Mouse (Mus musculus): ENCODE measurements around the gene Ankrd16. TPM values are rescaled to one million over a fixed set of nuclear protein-coding genes. Genes with fewer than 3 reads are reported as not detected.

Gene Ankrd16
- polyA plus RNA-seq (2016; fragmentation: Nextera tagmentation; extraction: Ambion mirVana): 45.3 and 51.2 TPM in 2 replicates

- H3K27me3 ChIP-seq (ENCODE audit: low read depth, poor library complexity, severe bottlenecking): no peaks in the 10 kb centered on the region
- no peaks in the 10 kb centered on the region for H3K9me3 ChIP-seq (replicated peaks)
- under 1% methylated on average over 73 of the region's 73 CpGs for WGBS
- peak; percentile 100 for DNase-seq (ENCODE audit: low spot score)
- H3K4me1 ChIP-seq: peaks cover 37% of the 10 kb centered on the region
- H3K27ac ChIP-seq (replicated peaks): peak within 1 kb of the TSS; percentile 94
- peaks cover 29% of the 10 kb centered on the region for H3K36me3 ChIP-seq
- H3K4me3 ChIP-seq: peak within 1 kb of the TSS; percentile 78
Observed at GRCm38 (mm10) chr2:11777091-11778068, at the start of gene Ankrd16, which contains the start of gene Fbh1. Ankrd16 (plus strand) TSS chr2:11777876. Fbh1 (minus strand) TSS chr2:11777582.

- 65% methylated on average over 3 of the region's 3 CpGs for WGBS
Observed at GRCm38 (mm10) chr2:11729091-11729490, 48.6 kb upstream of the Ankrd16 start.

DNA sequence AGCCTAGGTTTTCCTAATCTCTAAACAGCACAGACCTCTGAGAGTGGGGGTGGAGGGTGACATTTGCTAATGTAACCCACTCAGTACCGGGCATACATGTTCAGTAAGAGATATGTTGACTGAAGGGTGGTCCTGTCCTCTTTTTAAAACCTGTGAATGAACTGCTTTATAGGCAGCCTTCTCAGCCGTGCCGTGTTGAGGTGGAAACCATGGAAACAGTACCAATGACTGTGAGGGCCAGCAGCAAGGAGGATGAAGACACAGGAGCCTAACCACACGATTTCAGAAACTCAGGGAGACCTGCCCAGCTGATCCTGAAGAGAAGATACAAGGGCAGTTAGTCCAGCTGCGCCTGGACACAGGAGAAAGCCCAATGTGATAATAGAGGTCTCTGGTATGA is 44.7 kb upstream of the Ankrd16 start:
- WGBS: 80% methylated on average over 5 of the region's 5 CpGs
- Histone ChIP-seq H3K27me3 (ENCODE audit: low read depth, poor library complexity, severe bottlenecking) (no peaks in the 10 kb centered on the region), H3K27ac (replicated peaks) (no peak overlapping the region), H3K4me1 (no peaks in the 10 kb centered on the region), H3K9me3 (replicated peaks) (no peaks in the 10 kb centered on the region), H3K36me3 (peaks cover 2% of the 10 kb centered on the region; the same call in 1 of the 2 replicates), H3K4me3 (no peak overlapping the region)
- DNase-seq (ENCODE audit: low spot score): no peak

More at GRCm38 (mm10) chr2:11729091-11729490, 48.6 kb upstream of the Ankrd16 start:
- Histone ChIP-seq H3K9me3 (replicated peaks) (no peaks in the 10 kb centered on the region), H3K27me3 (ENCODE audit: low read depth, poor library complexity, severe bottlenecking) (no peaks in the 10 kb centered on the region), H3K36me3 (no peaks in the 10 kb centered on the region), H3K27ac (replicated peaks) (no peak overlapping the region), H3K4me3 (no peak overlapping the region), H3K4me1 (no peaks in the 10 kb centered on the region)
- no peak for DNase-seq (ENCODE audit: low spot score)

DNA sequence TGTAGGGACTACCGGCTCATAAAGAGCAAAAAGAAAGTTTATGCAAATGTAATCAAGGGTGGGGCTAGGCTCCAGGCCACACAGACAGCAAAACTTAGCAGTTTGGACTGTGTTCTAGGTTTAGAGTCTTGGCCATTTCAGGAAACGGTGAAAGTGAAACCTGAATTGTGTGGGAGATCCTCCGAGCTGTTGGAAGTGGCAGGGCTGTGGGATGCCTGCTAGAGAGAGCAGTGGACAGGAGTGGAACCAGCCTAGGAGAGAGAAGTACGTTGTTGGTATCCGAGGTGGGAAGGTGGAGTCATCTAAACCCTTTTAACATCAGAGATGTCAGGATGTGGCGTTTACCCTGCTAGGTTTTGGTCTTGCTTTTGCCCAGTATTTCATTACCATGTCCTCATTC is 41.8 kb upstream of the Ankrd16 start:
- Histone ChIP-seq H3K27ac (replicated peaks) (no peak overlapping the region), H3K4me1 (no peaks in the 10 kb centered on the region), H3K27me3 (ENCODE audit: low read depth, poor library complexity, severe bottlenecking) (no peaks in the 10 kb centered on the region), H3K36me3 (peaks cover 28% of the 10 kb centered on the region), H3K4me3 (no peak overlapping the region), H3K9me3 (replicated peaks) (no peaks in the 10 kb centered on the region)
- no peak for DNase-seq (ENCODE audit: low spot score)
- WGBS: 94% methylated on average over 6 of the region's 6 CpGs

- DNase-seq (ENCODE audit: low spot score): no peak
- 87% methylated on average over 3 of the region's 3 CpGs for WGBS
- Histone ChIP-seq H3K36me3 (peaks cover 57% of the 10 kb centered on the region), H3K27me3 (ENCODE audit: low read depth, poor library complexity, severe bottlenecking) (no peaks in the 10 kb centered on the region), H3K4me3 (no peak overlapping the region), H3K27ac (replicated peaks) (no peak overlapping the region), H3K4me1 (no peaks in the 10 kb centered on the region), H3K9me3 (replicated peaks) (no peaks in the 10 kb centered on the region)
Observed at GRCm38 (mm10) chr2:11738794-11739193, 38.9 kb upstream of the Ankrd16 start.

GRCm38 (mm10) chr2:11739516-11740051 is 38.1 kb upstream of the Ankrd16 start:
- no peak for DNase-seq (ENCODE audit: low spot score)
- no peak overlapping the region for H3K27ac ChIP-seq (replicated peaks)
- no peak overlapping the region for H3K4me3 ChIP-seq
- H3K36me3 ChIP-seq: peaks cover 65% of the 10 kb centered on the region
- H3K27me3 ChIP-seq (ENCODE audit: low read depth, poor library complexity, severe bottlenecking): no peaks in the 10 kb centered on the region
- 92% methylated on average over 4 of the region's 4 CpGs for WGBS
- H3K4me1 ChIP-seq: no peaks in the 10 kb centered on the region
- H3K9me3 ChIP-seq (replicated peaks): no peaks in the 10 kb centered on the region

GRCm38 (mm10) chr2:11762541-11762940 is 15.1 kb upstream of the Ankrd16 start:
- peaks cover 100% of the 10 kb centered on the region for H3K36me3 ChIP-seq
- WGBS: 92% methylated on average over 4 of the region's 4 CpGs
- no peak for DNase-seq (ENCODE audit: low spot score)

DNA sequence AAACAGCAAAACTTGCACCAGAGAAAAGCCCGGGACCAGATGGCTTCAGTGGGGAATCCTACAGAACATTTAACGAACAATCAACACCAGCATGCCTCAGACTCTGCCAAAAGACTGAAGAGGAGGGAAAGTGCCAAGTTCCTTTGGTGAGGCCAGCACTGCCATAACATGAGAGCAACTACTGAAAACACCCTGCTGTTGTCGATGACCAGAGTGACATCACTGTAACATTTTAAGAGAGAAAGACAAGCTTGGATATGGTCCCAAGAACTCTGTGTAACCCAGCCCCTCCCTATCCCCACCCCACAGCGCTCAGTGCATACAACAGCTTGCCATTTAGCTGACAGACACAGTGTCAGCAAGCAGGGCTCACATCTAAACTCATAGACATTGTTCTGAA is 12.0 kb upstream of the Ankrd16 start:
- H3K36me3 ChIP-seq: peaks cover 90% of the 10 kb centered on the region
- 90% methylated on average over 4 of the region's 4 CpGs for WGBS
- H3K27me3 ChIP-seq (ENCODE audit: low read depth, poor library complexity, severe bottlenecking): no peaks in the 10 kb centered on the region
- H3K9me3 ChIP-seq (replicated peaks): no peaks in the 10 kb centered on the region
- DNase-seq (ENCODE audit: low spot score): no peak
- H3K4me1 ChIP-seq: no peaks in the 10 kb centered on the region
- H3K4me3 ChIP-seq: no peak overlapping the region
- H3K27ac ChIP-seq (replicated peaks): no peak overlapping the region

More at GRCm38 (mm10) chr2:11762541-11762940, 15.1 kb upstream of the Ankrd16 start:
- no peaks in the 10 kb centered on the region for H3K4me1 ChIP-seq
- H3K27ac ChIP-seq (replicated peaks): no peak overlapping the region
- no peaks in the 10 kb centered on the region for H3K27me3 ChIP-seq (ENCODE audit: low read depth, poor library complexity, severe bottlenecking)
- no peak overlapping the region for H3K4me3 ChIP-seq
- no peaks in the 10 kb centered on the region for H3K9me3 ChIP-seq (replicated peaks)

DNA sequence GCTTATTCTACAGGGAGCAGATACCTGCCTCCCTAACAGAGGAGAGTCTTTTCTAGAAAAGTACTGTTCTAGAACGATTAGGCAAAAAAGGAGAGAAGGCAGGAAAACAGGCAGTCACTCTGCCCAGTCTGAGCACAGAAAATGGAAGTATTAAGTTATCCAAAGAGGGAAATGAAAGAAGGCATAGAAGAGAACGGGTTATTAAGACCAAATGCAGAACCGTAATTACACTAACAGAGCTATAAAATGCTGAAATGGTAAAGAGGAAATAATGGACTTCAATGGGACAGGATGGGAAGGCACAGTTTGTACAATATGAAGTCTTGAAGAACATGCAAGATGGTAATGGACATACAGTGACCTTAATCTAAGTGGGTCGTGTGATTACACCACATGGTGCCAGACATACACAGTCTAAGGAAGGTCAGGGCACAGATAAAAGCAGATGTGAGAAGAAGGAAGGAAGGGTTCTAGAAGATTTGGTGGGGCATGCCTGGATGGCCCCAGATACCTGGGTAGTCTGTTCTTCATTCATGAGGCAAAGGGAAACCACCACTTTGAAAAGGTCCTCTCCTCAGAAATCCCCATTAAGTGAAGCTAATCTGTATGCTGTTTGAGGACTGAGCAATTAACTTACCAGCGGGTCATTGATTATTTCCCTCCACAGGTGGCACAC is 11.1 kb upstream of the Ankrd16 start:
- no peak overlapping the region for H3K4me3 ChIP-seq
- no peaks in the 10 kb centered on the region for H3K27me3 ChIP-seq (ENCODE audit: low read depth, poor library complexity, severe bottlenecking)
- no peaks in the 10 kb centered on the region for H3K9me3 ChIP-seq (replicated peaks)
- 78% methylated on average over 5 of the region's 5 CpGs for WGBS
- H3K27ac ChIP-seq (replicated peaks): no peak overlapping the region
- H3K4me1 ChIP-seq: no peaks in the 10 kb centered on the region
- DNase-seq (ENCODE audit: low spot score): no peak
- H3K36me3 ChIP-seq: peaks cover 80% of the 10 kb centered on the region

- WGBS: 84% methylated on average over 10 of the region's 10 CpGs
- Histone ChIP-seq H3K4me1 (no peaks in the 10 kb centered on the region), H3K27me3 (ENCODE audit: low read depth, poor library complexity, severe bottlenecking) (no peaks in the 10 kb centered on the region), H3K27ac (replicated peaks) (no peak overlapping the region), H3K36me3 (peaks cover 75% of the 10 kb centered on the region), H3K4me3 (no peak overlapping the region), H3K9me3 (replicated peaks) (no peaks in the 10 kb centered on the region)
- no peak for DNase-seq (ENCODE audit: low spot score)
Observed at GRCm38 (mm10) chr2:11767161-11767545, 10.5 kb upstream of the Ankrd16 start.

GRCm38 (mm10) chr2:11771701-11772100 is 6.0 kb upstream of the Ankrd16 start:
- WGBS: 90% methylated on average over 4 of the region's 4 CpGs
- H3K27ac ChIP-seq (replicated peaks): no peak overlapping the region
- H3K4me3 ChIP-seq: no peak overlapping the region
- peaks cover 17% of the 10 kb centered on the region for H3K4me1 ChIP-seq
- no peaks in the 10 kb centered on the region for H3K9me3 ChIP-seq (replicated peaks)
- H3K36me3 ChIP-seq: peaks cover 29% of the 10 kb centered on the region
- DNase-seq (ENCODE audit: low spot score): no peak
- no peaks in the 10 kb centered on the region for H3K27me3 ChIP-seq (ENCODE audit: low read depth, poor library complexity, severe bottlenecking)

GRCm38 (mm10) chr2:11772401-11772800 is 5.3 kb upstream of the Ankrd16 start:
- no peaks in the 10 kb centered on the region for H3K9me3 ChIP-seq (replicated peaks)
- no peak overlapping the region for H3K4me3 ChIP-seq
- 85% methylated on average over 4 of the region's 4 CpGs for WGBS
- H3K27ac ChIP-seq (replicated peaks): no peak overlapping the region
- H3K4me1 ChIP-seq: peaks cover 20% of the 10 kb centered on the region
- H3K36me3 ChIP-seq: peaks cover 22% of the 10 kb centered on the region
- H3K27me3 ChIP-seq (ENCODE audit: low read depth, poor library complexity, severe bottlenecking): no peaks in the 10 kb centered on the region
- DNase-seq (ENCODE audit: low spot score): no peak
